Mouse (Mus musculus) adrenal gland, adult (tissue): ENCODE data around the gene Wwc2.

Experiments
- DNase-seq, 2 experiments: peaks; one replicate each; pipeline ENCODE4 v3.0.0; 2022 to 2023; ENCODE audit warnings: low spot score in 1 of 2; ENCODE audit not compliant: inconsistent age in 2 of 2

The Wwc2 gene

DNA sequence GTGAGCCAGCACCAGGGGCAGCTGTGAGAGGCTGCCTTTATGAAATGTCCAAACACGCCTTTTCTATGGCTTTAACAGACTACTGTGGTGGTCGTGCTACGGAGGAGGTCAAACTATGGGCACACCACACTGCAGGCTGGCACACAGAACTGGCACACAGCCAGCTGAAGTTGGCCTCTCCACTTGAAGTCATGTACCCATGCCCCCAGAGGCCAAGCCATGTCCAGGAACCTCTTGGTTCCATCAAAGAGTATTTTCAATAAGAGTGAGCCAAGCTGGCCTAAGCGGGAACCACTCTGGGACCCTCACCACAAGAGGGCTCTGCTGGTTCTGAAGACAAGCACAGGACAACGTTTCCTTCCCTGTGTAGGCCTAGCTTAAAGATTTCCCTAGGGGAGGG is 49.7 kb downstream of the Wwc2 start:
- no peak for DNase-seq

GRCm38 (mm10) chr8:47939933-47940870 is 50.5 kb downstream of the Wwc2 start:
- DNase-seq = no peak

GRCm38 (mm10) chr8:47939217-47939616 is 51.5 kb downstream of the Wwc2 start:
- no peak for DNase-seq

DNA sequence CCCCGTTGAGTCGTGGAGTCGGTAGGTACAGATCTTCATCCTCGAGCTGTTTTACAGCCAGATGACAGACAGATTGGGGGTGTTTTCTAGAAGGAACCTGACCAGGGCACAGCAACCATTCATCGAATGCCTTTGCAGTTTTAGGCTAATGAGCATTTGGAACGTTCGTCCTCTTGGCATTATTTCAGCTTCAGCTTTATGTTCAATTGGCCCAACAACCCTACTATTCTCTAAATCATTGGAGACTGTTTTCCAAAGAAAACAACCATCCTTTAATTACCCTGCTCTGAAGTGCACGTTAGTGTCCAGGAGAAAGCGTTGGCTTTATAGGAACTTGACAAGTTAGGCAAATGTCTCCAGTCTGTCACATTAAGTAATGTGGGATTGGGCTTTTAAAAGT is 54.3 kb downstream of the Wwc2 start:
- no peak for DNase-seq

DNA sequence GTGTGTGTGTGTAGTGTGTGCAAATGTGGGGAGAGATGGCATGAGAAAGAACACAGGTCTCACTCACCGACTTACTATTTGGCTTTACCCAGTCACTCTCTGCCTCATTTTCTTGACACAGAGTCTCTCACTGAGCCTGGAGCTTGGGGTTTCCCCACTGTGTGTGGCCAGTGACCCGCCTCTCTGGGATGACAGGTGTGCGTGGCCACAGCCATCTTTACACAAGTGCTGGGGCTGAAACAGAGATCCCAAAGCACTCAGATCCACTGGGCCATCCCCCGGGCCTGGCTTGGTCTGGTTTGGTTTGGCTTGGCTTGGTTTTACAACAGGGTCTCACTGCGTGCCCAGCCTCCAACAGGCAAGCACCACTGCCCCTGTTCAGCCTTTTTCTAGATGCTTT is 55.3 kb downstream of the Wwc2 start:
- DNase-seq = no peak

- DNase-seq = no peak
Observed at GRCm38 (mm10) chr8:47933087-47933486, 57.6 kb downstream of the Wwc2 start.

GRCm38 (mm10) chr8:47932028-47932790 is 58.5 kb downstream of the Wwc2 start:
- DNase-seq = no peak

DNA sequence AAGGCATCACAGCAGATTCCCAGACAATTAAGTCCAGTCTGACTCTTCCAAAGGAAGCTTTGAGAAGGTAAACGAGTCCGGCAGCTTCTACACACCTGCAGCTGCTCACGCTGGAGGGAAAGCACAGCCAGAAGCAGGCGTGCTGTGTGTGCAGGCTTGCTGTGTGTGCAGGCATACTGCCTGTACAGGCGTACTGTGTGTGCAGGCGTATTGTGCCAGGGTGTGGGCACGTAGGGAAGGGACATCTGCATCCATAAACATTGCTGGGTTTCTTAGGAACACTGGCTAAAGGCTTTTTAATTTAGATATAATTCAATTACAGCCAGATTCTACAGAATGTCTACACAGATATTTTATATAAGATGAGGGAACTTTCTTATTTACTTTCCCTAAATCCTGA is 59.4 kb downstream of the Wwc2 start:
- no peak for DNase-seq

DNA sequence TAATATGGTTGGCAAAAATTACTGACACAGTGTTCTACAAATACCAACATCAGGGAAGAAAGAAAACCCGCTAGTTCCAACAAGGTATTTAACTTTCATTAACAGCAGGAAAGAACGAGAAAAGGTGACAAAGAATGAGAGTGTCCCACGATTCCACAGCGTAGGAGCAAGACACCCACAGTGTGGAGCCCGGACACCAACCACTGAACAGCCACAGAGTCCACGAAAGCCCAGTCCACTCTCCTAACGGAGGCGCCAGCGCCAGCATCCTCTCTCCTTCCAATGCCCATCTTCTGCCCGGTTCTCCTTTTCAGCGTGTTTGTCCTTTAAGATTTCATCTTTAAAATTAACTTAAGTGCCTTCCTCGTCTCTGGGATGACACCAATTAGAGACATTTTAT is 61.1 kb downstream of the Wwc2 start:
- no peak for DNase-seq

GRCm38 (mm10) chr8:47928604-47929185 is 62.0 kb downstream of the Wwc2 start:
- no peak for DNase-seq

DNA sequence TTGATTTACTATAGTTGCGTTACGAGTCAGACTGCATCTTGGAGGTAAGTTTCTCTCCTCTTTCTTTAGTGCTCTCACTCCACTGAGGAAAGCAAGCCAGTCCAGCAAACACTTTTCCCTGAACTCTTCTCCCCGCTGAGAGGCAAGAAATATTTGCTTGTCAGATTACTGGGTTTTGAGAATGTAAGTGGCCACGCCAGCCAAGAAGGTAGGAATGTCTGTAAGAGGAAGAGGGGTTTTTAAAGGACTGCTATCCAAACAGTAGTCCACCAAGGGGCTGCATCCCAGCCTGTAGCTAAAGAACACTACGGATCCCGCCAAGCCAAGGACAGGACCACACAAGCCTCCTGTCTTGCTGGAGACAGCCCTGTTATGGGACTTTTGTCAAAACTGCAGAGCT is 65.8 kb downstream of the Wwc2 start:
- no peak for DNase-seq

GRCm38 (mm10) chr8:47922816-47923215 is 67.9 kb downstream of the Wwc2 start:
- no peak for DNase-seq

- no peak for DNase-seq
Observed at GRCm38 (mm10) chr8:47922011-47922410, 68.7 kb downstream of the Wwc2 start.

- no peak for DNase-seq
Observed at GRCm38 (mm10) chr8:47920575-47921144, 70.1 kb downstream of the Wwc2 start.

GRCm38 (mm10) chr8:47917060-47918035 is 73.4 kb downstream of the Wwc2 start:
- DNase-seq = no peak

DNA sequence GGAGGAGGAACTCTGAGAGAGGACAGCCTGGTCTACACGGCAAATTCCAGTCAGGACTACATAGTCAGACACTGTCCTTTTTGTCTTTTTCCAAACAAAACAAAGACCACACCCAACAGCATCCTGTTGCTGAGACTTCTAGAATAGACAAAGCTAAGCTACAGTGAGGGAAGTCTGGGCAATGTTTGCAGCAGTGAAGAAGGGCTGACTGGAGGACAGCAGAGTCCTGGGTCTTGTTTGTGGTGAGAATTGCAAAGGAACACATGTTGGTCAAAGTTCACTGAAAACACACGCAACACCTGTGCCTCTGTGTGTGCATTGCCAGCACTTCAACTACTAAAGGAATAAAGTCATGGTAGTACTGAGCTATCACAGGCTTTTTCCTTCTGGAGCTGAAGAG is 75.2 kb downstream of the Wwc2 start:
- DNase-seq = no peak

- no peak for DNase-seq
Observed at GRCm38 (mm10) chr8:47914946-47915345, 75.8 kb downstream of the Wwc2 start.

DNA sequence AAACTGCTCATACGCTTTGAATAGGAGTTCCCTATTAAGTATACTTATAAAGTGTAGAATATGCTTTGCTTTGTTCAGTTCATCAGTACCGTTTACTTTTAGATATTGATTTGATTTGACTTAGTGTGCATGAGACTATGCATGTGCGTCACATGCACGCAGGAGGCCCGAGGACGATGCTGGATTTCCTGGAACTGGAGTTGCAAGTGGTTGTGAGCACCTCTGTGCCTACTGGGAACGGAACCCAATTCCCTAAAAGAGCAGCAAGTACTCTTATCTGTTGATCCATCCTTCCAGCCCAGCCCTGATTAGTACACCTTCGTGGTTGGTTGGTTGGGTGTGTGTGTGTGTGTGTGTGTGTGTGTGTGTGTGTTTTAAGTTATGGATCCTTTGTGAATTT is 76.6 kb downstream of the Wwc2 start:
- no peak for DNase-seq

GRCm38 (mm10) chr8:47913621-47914020 is 77.1 kb downstream of the Wwc2 start:
- no peak for DNase-seq

GRCm38 (mm10) chr8:47909681-47910080 is 81.0 kb downstream of the Wwc2 start:
- DNase-seq = no peak
